Mouse (Mus musculus): ENCODE measurements around the gene Aplp1. TPM values are rescaled to one million over a fixed set of nuclear protein-coding genes. Genes with fewer than 3 reads are reported as not detected.
A peak's percentile ranks its signal among the peaks of the same experiment; 100 is the strongest.
"Not testable (repeated sequence)": the region's sequence is repeated elsewhere in the genome, so short reads cannot be mapped to it uniquely, and the experiment has no call there.

The Aplp1 gene
- 742 and 752 TPM in 2 replicates for polyA plus RNA-seq (2015; fragmentation: Nextera tagmentation; extraction: Ambion mirVana)

DNA sequence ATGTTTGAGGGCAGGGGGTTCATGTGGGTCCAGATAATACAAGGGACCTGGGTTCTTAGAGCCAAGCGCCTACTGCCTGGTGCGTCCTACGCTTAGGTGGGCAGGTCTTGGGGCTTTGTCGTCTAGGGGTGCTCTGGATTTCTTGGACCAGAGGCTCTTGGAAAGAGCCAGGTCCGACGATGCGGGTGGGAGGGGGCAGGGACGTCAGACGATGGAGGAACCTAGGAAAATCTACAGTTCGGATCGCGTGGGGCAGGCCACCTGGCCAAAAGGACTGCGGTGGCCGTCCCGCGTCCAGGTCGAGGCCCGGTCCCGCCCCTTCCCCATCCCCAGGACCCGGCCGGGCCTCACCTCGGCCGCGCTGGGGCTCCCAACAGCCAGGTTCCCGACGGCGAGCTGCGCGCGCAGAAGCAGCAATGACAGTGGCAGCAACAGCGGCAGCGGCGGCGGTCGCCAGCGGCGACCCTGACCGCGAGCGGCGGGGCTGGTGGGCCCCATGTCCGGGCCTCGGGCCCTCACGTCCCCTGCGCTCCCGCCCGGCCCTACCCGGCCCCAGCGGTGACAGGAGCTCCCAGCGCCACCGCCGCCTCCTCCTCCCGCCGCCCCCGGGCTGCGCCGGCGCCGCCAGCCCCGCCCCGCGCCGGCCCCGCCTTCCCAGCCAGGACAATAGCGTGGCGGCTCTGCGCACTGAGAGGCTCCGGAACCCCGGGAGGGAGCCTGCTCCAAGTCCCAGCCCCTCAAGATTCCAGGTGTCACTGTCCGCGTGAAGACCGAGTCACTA lies at the start of gene Aplp1:
Gene Aplp1 (minus strand): TSS at position 565 of the 781 bp plus-strand sequence.
- ATAC-seq = peak; percentile 85
- Histone ChIP-seq H3K9ac (ENCODE audit: low read depth, low read length) (peak within 1 kb of the TSS; percentile 97), H3K4me2 (ENCODE audit: low read length) (peak within 1 kb of the TSS; percentile 85), H3K27ac (ENCODE audit: low read depth, low read length) (peak within 1 kb of the TSS; percentile 98), H3K4me3 (ENCODE audit: low read length) (peak within 1 kb of the TSS; percentile 93), H3K9me3 (ENCODE audit: control insufficient read depth, low read length) (no peaks in the 10 kb centered on the region), H3K27me3 (replicated peaks; ENCODE audit: control insufficient read depth, insufficient read depth, low read length) (no peaks in the 10 kb centered on the region), H3K4me1 (ENCODE audit: control insufficient read depth, insufficient read depth, low read depth, low read length) (peaks cover 14% of the 10 kb centered on the region), H3K36me3 (ENCODE audit: control insufficient read depth, insufficient read depth, low read length) (peaks cover 15% of the 10 kb centered on the region)
- under 1% methylated on average over 58 of the region's 72 CpGs for WGBS

DNA sequence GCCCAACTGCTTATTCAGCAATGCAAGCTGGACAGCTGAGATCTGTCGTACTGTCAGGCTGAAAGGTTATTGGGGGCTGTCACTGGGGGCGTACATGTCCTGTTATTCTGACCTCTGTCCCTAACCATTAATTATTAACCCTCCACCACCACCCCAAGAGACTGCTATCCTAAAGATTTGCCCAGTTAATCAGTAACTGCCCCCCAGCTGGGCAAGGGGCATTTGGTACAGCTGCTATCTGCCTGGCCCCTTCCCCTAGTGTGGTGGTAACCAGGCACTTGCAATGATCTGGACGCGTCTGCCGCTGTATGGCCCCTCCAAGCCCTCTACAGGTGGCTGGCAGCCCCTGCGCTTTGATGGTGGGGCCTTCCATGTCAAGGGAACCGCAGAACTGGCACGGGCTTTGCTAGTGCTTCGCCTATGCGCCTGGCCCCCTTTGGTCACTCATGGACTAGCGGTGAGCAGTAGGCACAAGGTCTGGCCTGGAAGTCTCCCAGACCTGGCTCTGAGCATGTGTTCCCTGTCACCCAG lies 48.1 kb upstream of the Aplp1 start, which contains the start of gene Prodh2:
Gene Prodh2 (plus strand): TSS at position 222 of the 531 bp plus-strand sequence.
- Histone ChIP-seq H3K4me3 (ENCODE audit: low read length) (no peak within 1 kb of the TSS), H3K9ac (ENCODE audit: low read depth, low read length) (no peak within 1 kb of the TSS), H3K36me3 (ENCODE audit: control insufficient read depth, insufficient read depth, low read length) (no peaks in the 10 kb centered on the region), H3K27me3 (replicated peaks; ENCODE audit: control insufficient read depth, insufficient read depth, low read length) (no peaks in the 10 kb centered on the region), H3K27ac (ENCODE audit: low read depth, low read length) (no peak within 1 kb of the TSS), H3K4me1 (ENCODE audit: control insufficient read depth, insufficient read depth, low read depth, low read length) (no peaks in the 10 kb centered on the region), H3K9me3 (ENCODE audit: control insufficient read depth, low read length) (no peaks in the 10 kb centered on the region), H3K4me2 (ENCODE audit: low read length) (no peak within 1 kb of the TSS)
- no peak for ATAC-seq
- WGBS = 51% methylated on average over 11 of the region's 11 CpGs

DNA sequence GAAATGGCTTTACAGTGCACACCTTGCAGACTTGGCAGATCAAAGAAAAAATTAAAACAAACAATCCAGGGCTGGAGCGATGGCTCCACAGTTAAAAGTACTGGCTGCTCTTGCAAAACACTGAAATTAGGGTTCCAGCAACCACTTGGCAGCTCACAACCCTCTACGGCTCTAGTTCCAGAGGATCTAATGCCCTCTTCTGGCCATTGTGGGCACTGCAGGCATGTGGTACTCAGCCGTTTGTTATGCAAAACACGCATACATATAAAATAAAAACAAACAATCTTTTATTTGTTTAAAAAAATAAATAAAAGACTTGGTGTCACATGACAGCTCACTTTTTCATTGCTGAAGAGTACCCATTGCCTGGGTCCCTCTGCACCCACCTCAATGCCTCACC lies 47.4 kb upstream of the Aplp1 start:
- WGBS = 19% methylated on average over 4 of the region's 4 CpGs
- H3K9ac ChIP-seq (ENCODE audit: low read depth, low read length) = no peak overlapping the region
- H3K36me3 ChIP-seq (ENCODE audit: control insufficient read depth, insufficient read depth, low read length) = no peaks in the 10 kb centered on the region
- no peak overlapping the region for H3K27ac ChIP-seq (ENCODE audit: low read depth, low read length)
- no peaks in the 10 kb centered on the region for H3K4me1 ChIP-seq (ENCODE audit: control insufficient read depth, insufficient read depth, low read depth, low read length)
- no peaks in the 10 kb centered on the region for H3K9me3 ChIP-seq (ENCODE audit: control insufficient read depth, low read length)
- no peak overlapping the region for H3K4me3 ChIP-seq (ENCODE audit: low read length)
- ATAC-seq = no peak
- H3K4me2 ChIP-seq (ENCODE audit: low read length) = no peak overlapping the region
- no peaks in the 10 kb centered on the region for H3K27me3 ChIP-seq (replicated peaks; ENCODE audit: control insufficient read depth, insufficient read depth, low read length)

- no peaks in the 10 kb centered on the region for H3K4me1 ChIP-seq (ENCODE audit: control insufficient read depth, insufficient read depth, low read depth, low read length)
- H3K9ac ChIP-seq (ENCODE audit: low read depth, low read length) = no peak overlapping the region
- H3K9me3 ChIP-seq (ENCODE audit: control insufficient read depth, low read length) = no peaks in the 10 kb centered on the region
- no peak overlapping the region for H3K27ac ChIP-seq (ENCODE audit: low read depth, low read length)
- no peak for ATAC-seq
- 18% methylated on average over 6 of the region's 6 CpGs for whole genome bisulfite sequencing
- no peak overlapping the region for H3K4me3 ChIP-seq (ENCODE audit: low read length)
- no peaks in the 10 kb centered on the region for H3K36me3 ChIP-seq (ENCODE audit: control insufficient read depth, insufficient read depth, low read length)
- H3K4me2 ChIP-seq (ENCODE audit: low read length) = no peak overlapping the region
- H3K27me3 ChIP-seq (replicated peaks; ENCODE audit: control insufficient read depth, insufficient read depth, low read length) = no peaks in the 10 kb centered on the region
These were observed 45.6 kb upstream of the Aplp1 start for GRCm38 (mm10) chr7:30490957-30491307.

- no peak for ATAC-seq
- Histone ChIP-seq H3K9me3 (ENCODE audit: control insufficient read depth, low read length) (no peaks in the 10 kb centered on the region), H3K9ac (ENCODE audit: low read depth, low read length) (no peak overlapping the region), H3K27me3 (replicated peaks; ENCODE audit: control insufficient read depth, insufficient read depth, low read length) (no peaks in the 10 kb centered on the region; the same call in 1 of the 2 replicates), H3K27ac (ENCODE audit: low read depth, low read length) (no peak overlapping the region), H3K4me1 (ENCODE audit: control insufficient read depth, insufficient read depth, low read depth, low read length) (no peaks in the 10 kb centered on the region), H3K4me3 (ENCODE audit: low read length) (no peak overlapping the region), H3K4me2 (ENCODE audit: low read length) (no peak overlapping the region), H3K36me3 (ENCODE audit: control insufficient read depth, insufficient read depth, low read length) (no peaks in the 10 kb centered on the region)
- 32% methylated on average over 16 of the region's 16 CpGs for WGBS
These were observed 45.1 kb upstream of the Aplp1 start for GRCm38 (mm10) chr7:30490251-30490956.

DNA sequence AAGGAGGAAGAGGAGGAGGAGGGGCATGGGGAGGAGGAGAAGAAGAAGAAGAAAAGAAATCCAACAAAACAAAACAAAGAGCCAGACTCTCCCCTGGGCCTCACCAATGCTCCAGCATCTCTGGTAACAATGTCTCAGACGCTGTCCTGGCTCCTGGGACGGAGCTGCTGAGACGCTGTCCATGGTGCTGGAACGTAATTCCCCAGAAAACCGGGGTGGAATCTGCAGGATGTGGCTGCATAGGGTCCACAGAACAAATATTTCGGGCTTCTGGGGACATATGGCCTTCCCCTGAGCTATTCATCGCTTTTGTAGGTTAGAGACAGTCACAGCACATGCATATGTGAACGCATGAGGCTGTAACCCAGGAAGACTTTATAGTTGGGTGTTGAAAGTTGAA lies 38.9 kb upstream of the Aplp1 start:
- no peak overlapping the region for H3K27ac ChIP-seq (ENCODE audit: low read depth, low read length)
- H3K4me2 ChIP-seq (ENCODE audit: low read length) = no peak overlapping the region
- WGBS = 22% methylated on average over 8 of the region's 8 CpGs
- no peaks in the 10 kb centered on the region for H3K4me1 ChIP-seq (ENCODE audit: control insufficient read depth, insufficient read depth, low read depth, low read length)
- no peak overlapping the region for H3K4me3 ChIP-seq (ENCODE audit: low read length)
- H3K27me3 ChIP-seq (replicated peaks; ENCODE audit: control insufficient read depth, insufficient read depth, low read length) = no peaks in the 10 kb centered on the region; the same call in 1 of the 2 replicates
- H3K9ac ChIP-seq (ENCODE audit: low read depth, low read length) = no peak overlapping the region
- H3K9me3 ChIP-seq (ENCODE audit: control insufficient read depth, low read length) = no peaks in the 10 kb centered on the region
- no peaks in the 10 kb centered on the region for H3K36me3 ChIP-seq (ENCODE audit: control insufficient read depth, insufficient read depth, low read length)
- ATAC-seq = no peak

DNA sequence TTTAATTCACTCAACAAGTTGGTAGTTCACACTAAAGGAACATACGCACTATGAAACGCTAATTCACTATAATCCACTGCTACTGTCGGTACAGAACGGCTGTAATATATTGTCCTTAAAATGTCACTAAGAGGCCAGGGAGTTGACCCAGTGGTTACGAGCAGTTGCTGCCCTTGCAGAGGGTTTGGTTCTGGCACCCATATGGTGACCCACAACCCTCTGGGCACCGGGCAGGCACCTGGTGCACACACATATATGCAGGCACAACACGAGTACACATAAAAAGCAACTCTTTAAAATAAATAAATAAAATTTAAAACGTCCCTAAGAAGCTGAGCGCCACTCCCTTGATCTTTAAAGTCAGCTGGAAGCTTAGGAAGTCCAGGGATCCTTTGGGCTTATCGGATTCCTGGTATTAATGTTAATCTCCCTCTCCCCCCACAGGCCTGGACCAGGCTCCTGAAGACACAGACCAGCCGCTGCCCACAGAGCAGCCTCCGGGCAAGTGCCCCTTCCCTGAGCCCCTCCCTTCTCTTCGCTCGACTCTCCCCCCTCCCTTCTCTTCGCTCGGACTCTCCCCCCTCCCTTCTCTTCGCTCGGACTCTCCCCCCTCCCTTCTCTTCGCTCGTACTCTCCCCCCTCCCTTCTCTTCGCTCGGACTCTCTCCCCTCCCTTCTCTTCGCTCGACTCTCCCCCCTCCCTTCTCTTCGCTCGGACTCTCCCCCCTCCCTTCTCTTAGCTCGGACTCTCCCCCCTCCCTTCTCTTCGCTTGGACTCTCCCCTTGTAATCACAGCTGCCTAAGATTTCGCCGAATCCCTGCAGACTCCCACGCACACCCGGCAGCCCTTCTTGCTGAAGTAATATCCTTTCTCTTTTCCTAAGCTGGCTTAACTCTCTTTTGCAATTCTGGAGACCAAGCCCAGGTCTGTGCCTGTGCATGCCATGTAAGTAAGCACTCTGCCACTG lies 32.4 kb upstream of the Aplp1 start:
- H3K4me2 ChIP-seq (ENCODE audit: low read length) = peak overlapping the region; percentile 63
- peak overlapping the region; percentile 37 for H3K4me3 ChIP-seq (ENCODE audit: low read length)
- H3K36me3 ChIP-seq (ENCODE audit: control insufficient read depth, insufficient read depth, low read length) = no peaks in the 10 kb centered on the region
- no peaks in the 10 kb centered on the region for H3K4me1 ChIP-seq (ENCODE audit: control insufficient read depth, insufficient read depth, low read depth, low read length)
- no peaks in the 10 kb centered on the region for H3K27me3 ChIP-seq (replicated peaks; ENCODE audit: control insufficient read depth, insufficient read depth, low read length)
- ATAC-seq = peak; percentile 68
- peak overlapping the region; percentile 10; the same call in 1 of the 2 replicates for H3K27ac ChIP-seq (ENCODE audit: low read depth, low read length)
- WGBS = 7% methylated on average over 29 of the region's 32 CpGs
- no peaks in the 10 kb centered on the region for H3K9me3 ChIP-seq (ENCODE audit: control insufficient read depth, low read length)
- H3K9ac ChIP-seq (ENCODE audit: low read depth, low read length) = peak overlapping the region; percentile 58

- not testable (repeated sequence) for H3K27me3 ChIP-seq (replicated peaks; ENCODE audit: control insufficient read depth, insufficient read depth, low read length); H3K4me3 ChIP-seq (ENCODE audit: low read length); ATAC-seq; H3K4me2 ChIP-seq (ENCODE audit: low read length); H3K4me1 ChIP-seq (ENCODE audit: control insufficient read depth, insufficient read depth, low read depth, low read length); H3K9me3 ChIP-seq (ENCODE audit: control insufficient read depth, low read length); H3K27ac ChIP-seq (ENCODE audit: low read depth, low read length); H3K9ac ChIP-seq (ENCODE audit: low read depth, low read length); H3K36me3 ChIP-seq (ENCODE audit: control insufficient read depth, insufficient read depth, low read length)
- 87% methylated on average over 6 of the region's 7 CpGs for WGBS
These were observed 30.8 kb upstream of the Aplp1 start for GRCm38 (mm10) chr7:30476136-30476535.
